Mouse (Mus musculus): ENCODE measurements around the gene Il17re. TPM values are rescaled to one million over a fixed set of nuclear protein-coding genes. Genes with fewer than 3 reads are reported as not detected.

The Il17re gene
- total RNA-seq, 1 experiment: 0.80 TPM

DNA sequence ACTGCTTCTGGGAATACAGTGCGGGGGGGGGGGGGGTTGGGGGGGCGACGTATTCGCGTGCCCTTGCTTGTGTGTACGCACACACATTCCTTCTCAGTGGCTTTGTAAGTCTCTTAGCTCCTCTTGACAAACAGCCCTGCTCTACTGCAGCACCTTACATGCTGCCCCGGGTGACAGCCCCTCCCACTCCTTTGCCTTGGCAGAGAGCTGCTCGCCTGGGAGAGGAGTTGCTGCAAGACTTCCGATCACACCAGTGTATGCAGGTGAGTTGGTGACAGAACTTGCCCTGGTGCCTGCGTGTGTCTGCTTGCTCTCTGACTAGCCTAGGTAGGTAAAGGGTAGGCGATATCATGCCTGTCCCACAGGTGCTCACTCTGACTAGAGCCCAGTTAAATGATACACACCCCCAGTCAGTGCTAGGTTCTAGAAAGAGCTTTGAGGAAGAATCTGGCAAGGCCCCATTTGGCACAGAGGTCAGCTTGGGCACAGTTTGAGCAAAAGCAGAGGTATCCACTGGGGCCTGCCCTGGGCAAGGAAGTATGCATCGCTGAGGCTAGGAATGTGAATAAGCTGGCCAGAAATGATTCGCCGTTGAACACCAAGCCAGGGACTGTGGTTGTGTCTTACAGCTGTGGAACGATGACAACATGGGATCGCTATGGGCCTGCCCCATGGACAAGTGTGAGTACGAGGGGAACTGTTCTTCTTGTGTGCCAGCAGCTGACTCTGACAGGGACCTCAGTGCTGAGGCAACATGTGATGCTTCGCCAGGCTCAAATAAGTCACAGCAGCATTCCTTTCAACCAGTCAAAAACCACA lies 22.5 kb downstream of the Il17re start:
- H3K9ac ChIP-seq (ENCODE audit: insufficient read depth, low read depth, low read length, poor library complexity, severe bottlenecking): no peak overlapping the region
- in situ Hi-C loops (cut with MboI; ENCODE audit: low sequenced_read_pairs in 2 of 2, unreplicated experiment in 2 of 2): no loop called here
- no peak for DNase-seq (ENCODE audit: low read depth, low spot score)

DNA sequence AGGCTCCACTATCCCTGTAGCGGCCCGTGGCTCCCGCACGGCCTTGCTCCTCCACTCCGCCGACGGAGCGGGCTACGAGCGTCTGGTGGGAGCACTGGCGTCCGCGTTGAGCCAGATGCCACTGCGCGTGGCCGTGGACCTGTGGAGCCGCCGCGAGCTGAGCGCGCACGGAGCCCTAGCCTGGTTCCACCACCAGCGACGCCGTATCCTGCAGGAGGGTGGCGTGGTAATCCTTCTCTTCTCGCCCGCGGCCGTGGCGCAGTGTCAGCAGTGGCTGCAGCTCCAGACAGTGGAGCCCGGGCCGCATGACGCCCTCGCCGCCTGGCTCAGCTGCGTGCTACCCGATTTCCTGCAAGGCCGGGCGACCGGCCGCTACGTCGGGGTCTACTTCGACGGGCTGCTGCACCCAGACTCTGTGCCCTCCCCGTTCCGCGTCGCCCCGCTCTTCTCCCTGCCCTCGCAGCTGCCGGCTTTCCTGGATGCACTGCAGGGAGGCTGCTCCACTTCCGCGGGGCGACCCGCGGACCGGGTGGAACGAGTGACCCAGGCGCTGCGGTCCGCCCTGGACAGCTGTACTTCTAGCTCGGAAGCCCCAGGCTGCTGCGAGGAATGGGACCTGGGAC lies 24.3 kb downstream of the Il17re start:
- H3K36me3 ChIP-seq (ENCODE audit: control insufficient read depth, insufficient read depth, low read length, poor library complexity, severe bottlenecking): no peaks in the 10 kb centered on the region; the same call in 1 of the 2 replicates
- TF ChIP-seq ZNF384 (IDR thresholded peaks at IDR 0.05; ENCODE audit: low read depth, low read length) (no peak), MAFK (IDR thresholded peaks at IDR 0.05; ENCODE audit: insufficient read depth, low read depth, low read length) (no peak), CHD2 (IDR thresholded peaks at IDR 0.05; ENCODE audit: low read depth, low read length) (no peak), HCFC1 (IDR thresholded peaks at IDR 0.05; ENCODE audit: borderline replicate concordance, insufficient read depth, low read length) (no peak), ZC3H11A (IDR thresholded peaks at IDR 0.05; ENCODE audit: borderline replicate concordance, low read depth, low read length) (no peak)
- H3K4me1 ChIP-seq (ENCODE audit: control insufficient read depth in 2 of 2, insufficient read depth in 2 of 2, low read length in 2 of 2, poor library complexity in 1 of 2): peaks cover 7 to 10% of the 10 kb centered on the region in 2 experiments; a peak in 3 of 4 replicates
- peak overlapping the region; percentile 69 to 88 for H3K4me3 ChIP-seq (ENCODE audit: insufficient read depth in 1 of 2, low read depth in 1 of 2, low read length in 2 of 2, poor library complexity in 1 of 2, severe bottlenecking in 1 of 2)
- H3K27ac ChIP-seq (ENCODE audit: insufficient read depth, low read depth, low read length, poor library complexity, severe bottlenecking): peak overlapping the region; percentile 35; the same call in 1 of the 2 replicates
- peak overlapping the region; percentile 63 for H3K9ac ChIP-seq (ENCODE audit: insufficient read depth, low read depth, low read length, poor library complexity, severe bottlenecking)
- in situ Hi-C loops (cut with MboI; ENCODE audit: low sequenced_read_pairs in 2 of 2, unreplicated experiment in 2 of 2): no loop called here
- H3K9me3 ChIP-seq (ENCODE audit: control insufficient read depth, insufficient read depth, low read depth, low read length): no peaks in the 10 kb centered on the region
- no peak for DNase-seq (ENCODE audit: low read depth, low spot score)

More for the DNA sequence above, 22.5 kb downstream of the Il17re start:
- Histone ChIP-seq H3K4me1 (ENCODE audit: control insufficient read depth in 2 of 2, insufficient read depth in 2 of 2, low read length in 2 of 2, poor library complexity in 1 of 2) (peaks cover 0 to 6% of the 10 kb centered on the region in 2 experiments; a peak in 1 of 4 replicates), H3K4me3 (ENCODE audit: insufficient read depth in 1 of 2, low read depth in 1 of 2, low read length in 2 of 2, poor library complexity in 1 of 2, severe bottlenecking in 1 of 2) (no peak overlapping the region), H3K27ac (ENCODE audit: insufficient read depth, low read depth, low read length, poor library complexity, severe bottlenecking) (no peak overlapping the region), H3K36me3 (ENCODE audit: control insufficient read depth, insufficient read depth, low read length, poor library complexity, severe bottlenecking) (no peaks in the 10 kb centered on the region), H3K9me3 (ENCODE audit: control insufficient read depth, insufficient read depth, low read depth, low read length) (no peaks in the 10 kb centered on the region)
- TF ChIP-seq ZNF384 (IDR thresholded peaks at IDR 0.05; ENCODE audit: low read depth, low read length): no peak
- TF ChIP-seq MAFK (IDR thresholded peaks at IDR 0.05; ENCODE audit: insufficient read depth, low read depth, low read length): no peak
- TF ChIP-seq CHD2 (IDR thresholded peaks at IDR 0.05; ENCODE audit: low read depth, low read length): no peak
- no peak for TF ChIP-seq ZC3H11A (IDR thresholded peaks at IDR 0.05; ENCODE audit: borderline replicate concordance, low read depth, low read length)
- no peak for TF ChIP-seq HCFC1 (IDR thresholded peaks at IDR 0.05; ENCODE audit: borderline replicate concordance, insufficient read depth, low read length)

DNA sequence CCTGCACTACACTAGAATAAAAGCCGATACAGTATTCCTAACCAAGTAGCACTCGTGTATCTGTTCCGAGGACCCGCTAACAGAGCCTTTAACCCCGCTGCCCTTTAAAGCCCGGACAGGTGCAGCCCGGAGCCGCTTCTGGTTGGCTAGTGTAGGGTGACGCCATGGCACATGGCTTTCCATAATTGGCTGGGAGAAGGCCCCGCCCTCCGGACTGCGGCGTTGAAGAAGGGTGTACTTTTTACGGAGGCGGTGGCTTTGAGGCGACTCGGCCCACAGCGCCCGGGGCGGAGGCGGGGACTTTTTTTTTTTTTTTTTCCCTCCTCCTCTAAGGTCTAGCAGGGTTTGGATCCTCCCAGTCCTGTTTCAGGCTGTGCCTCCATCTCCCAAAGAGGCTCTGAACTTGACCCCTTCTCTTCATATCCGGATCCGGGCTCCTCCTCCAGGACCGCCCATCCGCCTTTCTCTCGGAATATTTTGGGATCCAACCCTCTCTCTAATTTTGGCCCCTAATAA lies 24.9 kb downstream of the Il17re start, which contains the start of gene Creld1:
Creld1 (plus strand) TSS at position 198 of the 516 bp plus-strand sequence.
- Histone ChIP-seq H3K27ac (ENCODE audit: insufficient read depth, low read depth, low read length, poor library complexity, severe bottlenecking) (peak within 1 kb of the TSS; percentile 38; the same call in 1 of the 2 replicates), H3K4me1 (ENCODE audit: control insufficient read depth in 2 of 2, insufficient read depth in 2 of 2, low read length in 2 of 2, poor library complexity in 1 of 2) (peaks cover 10 to 16% of the 10 kb centered on the region in 2 experiments)

DNA sequence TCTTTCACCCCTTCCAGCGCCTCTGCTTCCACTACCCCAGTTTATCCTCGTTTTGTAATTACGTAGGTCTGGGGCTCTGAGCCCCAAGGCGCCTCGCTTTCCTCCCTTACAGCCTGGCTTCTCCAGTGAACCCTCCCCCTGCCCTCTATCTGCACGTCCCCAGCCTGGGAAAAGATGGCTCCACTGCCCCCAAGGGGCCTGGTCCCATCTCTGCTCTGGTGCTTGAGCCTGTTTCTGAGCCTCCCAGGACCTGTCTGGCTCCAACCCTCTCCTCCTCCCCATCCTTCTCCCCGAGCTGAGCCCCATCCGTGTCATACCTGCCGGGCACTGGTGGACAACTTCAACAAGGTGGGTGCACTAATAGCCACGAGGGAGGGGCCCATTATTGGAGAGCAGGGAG lies 25.4 kb downstream of the Il17re start:
- peak overlapping the region; percentile 38; the same call in 1 of the 2 replicates for H3K27ac ChIP-seq (ENCODE audit: insufficient read depth, low read depth, low read length, poor library complexity, severe bottlenecking)
- no peaks in the 10 kb centered on the region; the same call in 1 of the 2 replicates for H3K36me3 ChIP-seq (ENCODE audit: control insufficient read depth, insufficient read depth, low read length, poor library complexity, severe bottlenecking)
- H3K4me3 ChIP-seq (ENCODE audit: insufficient read depth in 1 of 2, low read depth in 1 of 2, low read length in 2 of 2, poor library complexity in 1 of 2, severe bottlenecking in 1 of 2): peak overlapping the region; percentile 49 to 97
- no peaks in the 10 kb centered on the region for H3K9me3 ChIP-seq (ENCODE audit: control insufficient read depth, insufficient read depth, low read depth, low read length)
- DNase-seq (ENCODE audit: low read depth, low spot score): no peak
- H3K9ac ChIP-seq (ENCODE audit: insufficient read depth, low read depth, low read length, poor library complexity, severe bottlenecking): peak overlapping the region; percentile 67
- H3K4me1 ChIP-seq (ENCODE audit: control insufficient read depth in 2 of 2, insufficient read depth in 2 of 2, low read length in 2 of 2, poor library complexity in 1 of 2): peaks cover 10 to 18% of the 10 kb centered on the region in 2 experiments
- in situ Hi-C loops (cut with MboI; ENCODE audit: low sequenced_read_pairs in 2 of 2, unreplicated experiment in 2 of 2): no loop called here
- TF ChIP-seq HCFC1 (IDR thresholded peaks at IDR 0.05; ENCODE audit: borderline replicate concordance, insufficient read depth, low read length): no peak
- no peak for TF ChIP-seq ZC3H11A (IDR thresholded peaks at IDR 0.05; ENCODE audit: borderline replicate concordance, low read depth, low read length)
- TF ChIP-seq ZNF384 (IDR thresholded peaks at IDR 0.05; ENCODE audit: low read depth, low read length): no peak
- no peak for TF ChIP-seq MAFK (IDR thresholded peaks at IDR 0.05; ENCODE audit: insufficient read depth, low read depth, low read length)
- no peak for TF ChIP-seq CHD2 (IDR thresholded peaks at IDR 0.05; ENCODE audit: low read depth, low read length)

More for the DNA sequence above, 24.9 kb downstream of the Il17re start, which contains the start of gene Creld1:
- H3K9ac ChIP-seq (ENCODE audit: insufficient read depth, low read depth, low read length, poor library complexity, severe bottlenecking): peak within 1 kb of the TSS; percentile 67
- TF ChIP-seq ZC3H11A (IDR thresholded peaks at IDR 0.05; ENCODE audit: borderline replicate concordance, low read depth, low read length) (no peak), ZNF384 (IDR thresholded peaks at IDR 0.05; ENCODE audit: low read depth, low read length) (peak; percentile 99), MAFK (IDR thresholded peaks at IDR 0.05; ENCODE audit: insufficient read depth, low read depth, low read length) (0 out of 2 replicates have a peak, but pooled peaks have one; percentile 9)
- in situ Hi-C loops (cut with MboI; ENCODE audit: low sequenced_read_pairs in 2 of 2, unreplicated experiment in 2 of 2): no loop called here
- peak within 1 kb of the TSS; percentile 69 to 97 for H3K4me3 ChIP-seq (ENCODE audit: insufficient read depth in 1 of 2, low read depth in 1 of 2, low read length in 2 of 2, poor library complexity in 1 of 2, severe bottlenecking in 1 of 2)
- DNase-seq (ENCODE audit: low read depth, low spot score): peak; percentile 99
- no peaks in the 10 kb centered on the region for H3K9me3 ChIP-seq (ENCODE audit: control insufficient read depth, insufficient read depth, low read depth, low read length)
- no peaks in the 10 kb centered on the region; the same call in 1 of the 2 replicates for H3K36me3 ChIP-seq (ENCODE audit: control insufficient read depth, insufficient read depth, low read length, poor library complexity, severe bottlenecking)
